Mouse (Mus musculus): ENCODE data around the gene Hcn4.

The Hcn4 gene

DNA sequence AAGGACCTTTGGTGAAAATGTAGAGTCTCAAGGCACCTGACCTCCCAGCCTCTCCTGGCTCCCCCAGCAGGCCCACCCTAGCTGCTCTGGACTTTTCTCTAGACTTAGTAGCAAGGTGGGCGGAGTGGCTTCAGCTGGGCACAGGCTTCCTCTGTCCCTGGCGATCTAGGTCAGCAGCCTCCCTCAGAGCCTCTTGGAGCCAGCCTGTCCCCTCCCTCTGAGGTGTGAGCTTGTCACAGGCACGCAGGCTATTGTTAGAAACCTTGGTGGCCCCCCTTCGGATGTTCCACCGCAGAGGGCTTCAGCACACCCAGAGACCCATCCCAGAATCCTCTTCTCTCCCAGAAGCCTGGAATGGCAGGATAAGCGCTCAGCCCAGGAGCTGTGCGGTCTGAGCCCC lies 24.5 kb downstream of the Hcn4 start:
- DNase-seq (ENCODE audit: low spot score in 2 of 2) = no peak

DNA sequence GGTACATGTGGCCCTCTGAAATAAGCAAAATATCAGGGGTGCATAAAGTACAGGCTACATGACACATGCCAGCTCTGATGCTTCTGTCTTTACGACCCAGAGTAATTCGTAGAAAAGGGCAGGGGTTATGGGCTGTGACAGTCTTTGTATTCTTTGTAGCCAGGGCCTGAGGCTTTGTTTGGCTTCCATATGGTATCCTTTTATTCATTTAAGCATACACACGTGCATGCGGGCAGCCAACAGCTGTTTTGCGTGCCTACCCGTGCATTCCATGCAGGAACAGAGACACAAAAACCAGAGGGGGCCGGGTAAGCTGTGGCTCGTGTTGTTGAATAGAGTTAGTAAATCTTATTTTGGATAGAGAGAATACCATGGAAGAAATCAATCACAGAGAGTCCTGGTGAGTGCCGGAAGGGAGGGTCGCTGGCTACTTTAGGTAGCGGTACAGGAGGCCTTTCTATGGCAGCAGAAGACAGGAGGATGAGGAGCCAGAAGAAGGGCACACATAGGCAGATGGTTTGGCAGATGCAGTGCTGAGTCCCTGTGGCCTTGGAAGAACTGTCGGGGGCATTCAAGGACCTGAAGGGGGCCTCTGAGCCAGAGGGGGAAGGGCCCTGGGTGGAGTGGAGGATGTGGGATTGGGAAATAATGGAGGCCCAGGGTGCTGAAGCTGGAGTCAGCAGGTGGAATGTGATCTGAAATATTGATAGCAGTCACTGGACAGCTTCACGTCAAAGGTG lies 26.5 kb downstream of the Hcn4 start:
- no peak for DNase-seq (ENCODE audit: low spot score in 2 of 2)

DNA sequence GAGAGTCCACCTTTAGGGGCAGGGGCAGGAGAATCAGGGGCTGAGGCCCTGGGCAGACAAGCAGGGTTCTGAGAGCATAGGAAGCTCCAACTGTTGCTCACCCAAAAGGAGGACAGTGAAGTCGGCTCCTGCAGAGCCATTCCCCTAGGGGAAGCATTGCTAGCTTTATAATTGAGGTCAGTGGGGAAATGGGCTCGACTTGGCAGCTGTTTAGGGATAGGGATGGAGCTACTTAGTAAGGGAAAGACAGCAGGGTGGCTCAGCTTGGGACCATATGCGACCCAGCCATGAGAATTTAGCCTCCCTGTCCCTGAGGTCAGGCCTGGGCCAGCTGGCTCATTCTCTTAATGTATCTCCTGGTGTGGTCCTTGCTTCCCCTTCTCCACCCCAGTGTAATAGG lies 31.7 kb downstream of the Hcn4 start:
- no peak for DNase-seq (ENCODE audit: low spot score in 2 of 2)

DNA sequence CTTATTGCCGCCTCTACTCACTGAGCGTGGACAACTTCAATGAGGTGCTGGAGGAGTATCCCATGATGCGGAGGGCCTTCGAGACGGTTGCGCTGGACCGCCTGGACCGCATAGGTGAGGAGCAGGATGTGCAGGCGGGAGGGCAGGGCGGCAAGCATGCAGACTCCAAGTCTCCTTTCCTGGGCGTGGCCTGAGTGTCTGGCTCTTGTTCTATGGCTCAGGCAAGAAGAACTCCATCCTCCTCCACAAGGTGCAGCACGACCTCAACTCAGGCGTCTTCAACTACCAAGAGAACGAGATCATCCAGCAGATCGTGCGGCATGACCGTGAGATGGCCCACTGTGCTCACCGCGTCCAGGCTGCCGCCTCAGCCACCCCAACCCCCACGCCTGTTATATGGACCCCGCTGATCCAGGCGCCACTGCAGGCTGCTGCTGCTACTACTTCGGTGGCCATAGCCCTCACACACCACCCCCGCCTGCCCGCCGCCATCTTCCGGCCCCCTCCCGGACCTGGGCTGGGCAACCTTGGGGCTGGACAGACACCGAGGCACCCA lies 35.9 kb downstream of the Hcn4 start:
- DNase-seq (ENCODE audit: low spot score in 2 of 2) = no peak

DNA sequence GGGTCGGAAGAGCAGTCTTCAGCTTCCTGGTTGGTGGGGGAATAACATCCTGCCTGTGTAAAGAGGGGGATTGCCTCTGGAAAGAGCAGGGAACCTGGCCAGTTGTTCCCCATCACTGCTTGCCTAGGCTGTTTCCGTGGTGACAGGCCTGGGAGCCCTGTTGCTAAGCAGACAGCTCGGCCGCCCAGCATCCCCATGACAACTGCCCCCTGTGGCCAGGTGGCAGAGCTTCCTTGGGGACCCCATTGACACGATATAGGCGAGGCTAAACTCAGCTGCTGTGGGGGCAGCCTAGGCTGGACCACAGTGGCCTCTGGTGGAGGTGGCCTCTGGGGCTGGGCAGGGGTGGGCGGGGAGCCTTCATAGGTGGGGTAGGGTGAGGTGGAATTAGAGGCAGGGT lies 40.6 kb downstream of the Hcn4 start:
- DNase-seq (ENCODE audit: low spot score in 2 of 2) = no peak

DNA sequence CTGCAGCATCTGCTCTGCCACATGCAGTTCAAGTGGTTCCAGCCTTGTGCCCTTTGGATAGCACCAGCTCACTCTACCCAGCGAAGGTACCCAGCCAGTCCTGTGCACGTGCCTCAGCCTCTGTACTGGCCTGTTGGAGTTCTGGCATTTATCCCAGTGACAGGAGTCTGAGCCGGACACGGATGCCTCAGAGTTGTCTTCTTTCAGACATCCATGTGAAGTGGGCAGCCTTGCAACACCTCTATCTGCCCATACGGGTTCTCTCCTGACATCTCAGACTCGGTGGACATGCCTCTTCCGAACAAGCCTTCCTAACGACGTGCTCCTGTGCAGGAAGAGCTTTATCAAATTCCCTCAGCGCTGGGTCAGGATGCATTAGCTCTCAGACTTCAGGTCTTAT lies 47.9 kb downstream of the Hcn4 start:
- DNase-seq (ENCODE audit: low spot score in 2 of 2) = no peak

DNA sequence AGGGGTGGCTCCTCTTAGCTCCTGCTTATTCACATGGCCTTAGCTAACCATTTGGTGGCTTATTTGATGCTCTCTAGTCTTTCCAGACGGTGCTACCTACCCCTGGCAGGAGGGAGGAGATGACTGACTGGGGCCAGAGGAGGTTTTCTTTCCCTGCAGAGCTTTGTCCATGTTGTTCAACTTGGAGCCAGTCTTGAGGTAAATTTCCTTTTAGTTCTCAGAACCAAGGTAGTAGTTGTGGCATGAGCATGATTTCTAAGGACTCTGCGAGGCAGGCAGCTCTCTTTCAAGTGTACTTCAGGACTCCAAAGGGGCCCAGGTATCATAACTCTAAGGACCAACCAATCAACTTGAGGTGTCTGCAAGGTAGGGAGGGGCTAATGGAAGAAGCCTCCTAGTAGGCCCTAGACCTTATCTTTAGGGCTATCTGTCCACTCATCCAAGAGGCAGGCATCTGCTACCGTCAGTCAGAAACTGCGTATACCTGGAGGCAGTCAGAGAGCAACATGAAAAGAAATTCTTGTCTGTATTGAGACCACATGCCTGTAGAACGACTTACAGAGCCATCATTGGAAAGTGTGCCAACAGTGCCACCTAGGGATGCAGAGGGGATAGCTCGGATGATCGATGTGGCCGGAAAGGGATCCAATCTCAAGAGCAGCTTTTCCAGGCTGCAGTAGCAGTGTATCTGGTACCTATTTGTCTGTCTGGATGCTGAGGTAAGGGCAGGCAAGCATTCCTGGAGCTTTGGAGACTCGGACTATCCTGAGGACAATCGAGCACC lies 50.5 kb downstream of the Hcn4 start:
- DNase-seq (ENCODE audit: low spot score in 2 of 2) = peak in 1 of 2 experiments; percentile 45

DNA sequence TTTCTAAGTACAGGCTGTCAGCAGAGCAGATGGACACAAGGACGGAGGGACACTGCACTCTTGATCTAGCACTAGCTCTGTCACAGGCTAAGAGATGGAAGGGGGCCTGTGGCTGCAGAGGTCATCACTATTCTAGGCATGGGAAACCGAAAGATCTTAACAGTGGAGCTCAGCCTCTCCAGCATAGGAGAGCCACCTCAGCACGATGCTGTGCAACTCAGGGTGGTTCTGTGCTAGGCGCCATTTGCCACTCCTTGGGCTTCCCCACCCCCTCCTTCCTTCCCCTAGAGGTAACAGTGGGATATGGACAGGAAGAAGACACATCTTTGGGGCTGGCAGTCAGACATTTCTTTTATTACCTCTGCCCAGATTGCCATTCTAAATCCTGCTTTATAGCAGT lies 51.1 kb downstream of the Hcn4 start:
- DNase-seq (ENCODE audit: low spot score in 2 of 2) = no peak

DNA sequence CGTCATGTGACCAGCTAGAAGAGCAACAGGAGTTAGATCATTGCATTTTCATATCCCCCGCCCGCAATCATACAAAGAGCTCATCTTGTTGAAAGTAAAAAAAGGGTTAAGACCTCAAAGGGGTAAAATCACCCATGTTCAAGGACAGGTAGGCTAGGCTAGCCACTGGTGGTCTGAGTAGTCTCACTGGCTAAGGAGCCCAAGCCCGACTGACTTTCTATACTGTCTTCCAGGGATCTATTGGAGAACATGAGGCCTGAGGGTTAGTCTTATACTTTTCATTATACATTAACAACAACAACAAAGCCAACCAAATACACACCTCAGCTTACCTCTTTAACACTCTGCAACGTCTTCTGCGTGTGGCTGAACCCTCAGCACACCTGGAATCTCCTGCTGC lies 52.2 kb downstream of the Hcn4 start:
- no peak for DNase-seq (ENCODE audit: low spot score in 2 of 2)

DNA sequence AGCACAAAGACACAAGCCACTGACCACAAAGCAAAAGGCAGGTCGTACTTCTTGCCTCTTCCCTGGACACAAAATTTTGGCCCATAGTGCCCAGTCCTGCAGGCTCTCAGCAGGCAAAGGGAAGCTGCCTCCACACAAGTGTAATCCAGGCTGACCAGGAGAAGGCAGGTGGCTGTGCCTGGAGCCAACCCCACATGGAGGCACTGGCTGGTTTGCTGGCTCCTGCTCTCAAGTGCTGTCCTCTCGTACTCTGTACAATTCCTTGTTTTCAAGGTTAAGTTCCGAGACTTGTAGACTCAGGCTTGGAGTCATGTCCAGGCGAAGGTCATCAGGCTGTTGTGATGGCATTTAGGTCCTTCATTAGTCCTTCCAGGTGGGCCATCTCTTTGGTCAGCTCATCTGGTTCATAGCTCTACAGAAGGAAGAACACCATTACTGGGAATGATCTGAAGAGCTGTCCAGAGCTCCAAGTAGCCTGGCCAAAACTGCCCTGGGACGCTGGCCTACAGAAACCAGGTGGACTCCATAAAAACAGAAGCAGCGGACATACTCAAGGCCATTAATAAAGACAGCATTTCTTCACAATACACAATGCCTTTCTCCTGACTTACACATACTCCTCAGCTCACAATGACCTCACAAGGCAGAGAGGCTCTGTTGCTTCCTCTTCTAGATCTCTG lies 53.9 kb downstream of the Hcn4 start:
- no peak for DNase-seq (ENCODE audit: low spot score in 2 of 2)

DNA sequence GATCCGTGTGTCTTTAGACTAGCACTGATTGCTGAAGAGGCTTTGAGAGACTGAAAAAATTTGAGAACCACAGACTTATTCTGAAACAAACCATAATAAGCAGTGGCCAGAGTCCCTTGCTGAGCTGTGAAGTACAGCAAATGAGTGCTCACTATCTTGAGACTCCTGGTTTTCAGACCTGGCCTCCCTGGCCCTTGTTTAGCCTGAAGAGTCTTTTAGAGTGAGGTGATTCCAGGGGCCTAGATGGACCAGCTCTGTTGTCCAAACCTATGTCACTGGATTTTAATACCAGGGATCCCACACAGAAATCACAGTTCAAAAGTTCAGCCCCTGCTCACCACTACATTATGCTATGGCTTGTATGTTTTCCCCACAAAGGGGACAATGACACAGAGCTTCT lies 56.6 kb downstream of the Hcn4 start:
- no peak for DNase-seq (ENCODE audit: low spot score in 2 of 2)

DNA sequence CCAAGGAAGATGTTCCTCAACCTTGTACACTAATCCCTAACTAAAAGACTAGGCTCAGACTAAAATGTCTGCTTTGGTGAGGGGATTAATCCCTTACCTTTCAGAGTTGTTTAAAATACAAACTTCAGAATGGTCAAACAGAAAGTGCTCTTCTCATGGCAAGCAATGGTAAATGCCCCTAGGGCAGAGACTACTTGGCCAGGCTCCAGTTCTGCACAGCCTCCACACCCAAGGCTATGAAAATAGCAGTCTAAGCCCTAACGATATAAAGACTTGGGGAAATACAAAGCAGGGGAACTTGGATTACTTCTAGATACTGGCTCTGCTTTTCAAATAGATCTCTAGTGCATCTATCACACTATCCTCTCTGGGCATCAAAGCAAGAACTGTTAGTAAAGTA lies 59.5 kb downstream of the Hcn4 start:
- no peak for DNase-seq (ENCODE audit: low spot score in 2 of 2)

DNA sequence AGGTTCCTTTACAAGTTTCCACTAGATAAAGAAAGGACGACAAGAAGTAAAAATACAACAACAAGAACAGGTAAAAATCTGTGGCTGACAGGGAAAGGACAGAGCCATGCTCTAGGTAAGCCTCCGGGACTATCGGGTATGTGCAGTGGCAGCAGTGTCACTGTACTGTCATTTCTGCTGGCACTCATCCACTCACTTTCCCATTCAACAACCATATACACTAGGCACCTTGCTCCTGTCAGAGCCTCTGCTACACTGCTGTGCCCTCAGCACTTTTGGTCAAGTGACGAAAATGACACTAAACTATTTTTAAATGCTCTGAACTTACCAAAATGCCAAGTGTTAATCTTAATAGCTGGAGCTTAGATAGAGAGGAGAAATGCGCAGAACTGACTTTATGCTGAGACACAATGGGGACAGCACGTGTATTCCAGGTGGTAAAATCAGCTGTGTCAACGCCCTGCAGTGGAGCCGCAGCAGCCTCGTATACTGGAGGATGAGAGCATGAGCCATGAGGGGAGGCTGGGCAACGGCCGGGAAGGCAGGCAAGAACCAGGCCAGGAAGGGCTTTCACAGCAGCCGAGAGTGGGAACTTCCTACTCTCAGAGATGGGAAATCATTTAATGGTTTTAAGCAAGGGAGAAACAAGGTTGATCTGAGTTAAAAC lies 66.7 kb downstream of the Hcn4 start:
- DNase-seq (ENCODE audit: low spot score in 2 of 2) = no peak

DNA sequence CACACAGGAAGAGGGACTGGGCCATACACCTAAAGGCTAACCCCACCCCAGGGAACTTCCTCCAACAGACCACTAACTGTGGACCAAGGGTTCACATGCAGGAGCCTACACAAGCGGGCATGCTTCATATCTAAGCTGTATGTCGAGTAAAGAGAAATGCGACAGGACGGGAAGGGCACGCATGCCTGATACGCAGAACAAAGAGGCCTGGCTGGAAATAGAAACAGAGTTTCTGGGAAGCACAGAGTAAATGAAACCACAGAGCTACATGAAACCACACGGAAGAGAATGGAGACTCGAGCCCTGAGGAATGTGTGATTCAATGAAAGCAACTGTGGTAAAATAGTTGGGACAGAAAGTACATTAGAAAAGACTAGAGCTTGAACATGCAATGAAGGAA lies 67.7 kb downstream of the Hcn4 start:
- DNase-seq (ENCODE audit: low spot score in 2 of 2) = no peak

DNA sequence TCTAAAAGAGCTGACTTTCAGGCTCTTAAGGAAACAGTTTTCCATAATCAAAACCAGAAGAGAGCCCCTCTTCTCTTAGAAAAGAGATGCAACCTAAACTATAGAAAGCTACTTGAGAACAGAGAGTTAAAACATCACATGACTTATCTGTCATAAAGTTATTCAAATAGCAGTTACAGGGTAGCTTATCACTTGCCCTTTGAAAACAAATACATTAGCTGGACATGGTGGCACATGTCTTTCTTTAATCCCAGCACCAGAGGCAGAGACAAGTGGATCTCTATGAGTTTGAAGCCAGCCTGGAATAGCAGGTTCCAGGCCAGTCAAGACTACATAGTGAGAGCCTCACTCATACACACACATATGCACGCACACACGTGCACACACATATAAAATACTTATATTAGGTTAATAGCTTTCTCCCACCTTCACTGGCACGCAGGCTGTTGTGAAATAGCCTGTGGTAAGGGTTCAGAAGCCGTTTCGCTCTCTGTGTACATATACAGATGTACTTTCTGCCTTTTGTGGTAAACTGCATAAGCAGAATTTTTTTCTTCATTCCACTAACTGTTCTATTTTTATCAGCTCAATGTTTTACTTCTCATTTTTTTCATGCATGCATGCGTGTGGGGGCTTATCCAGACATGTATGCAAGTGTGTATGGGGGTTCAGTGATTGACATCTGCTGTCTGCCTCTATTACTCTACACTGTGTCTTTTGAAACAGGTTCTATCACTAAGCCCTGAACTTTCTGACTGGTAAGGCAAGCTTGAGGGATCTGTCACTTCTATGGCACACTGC lies 68.8 kb downstream of the Hcn4 start:
- no peak for DNase-seq (ENCODE audit: low spot score in 2 of 2)

DNA sequence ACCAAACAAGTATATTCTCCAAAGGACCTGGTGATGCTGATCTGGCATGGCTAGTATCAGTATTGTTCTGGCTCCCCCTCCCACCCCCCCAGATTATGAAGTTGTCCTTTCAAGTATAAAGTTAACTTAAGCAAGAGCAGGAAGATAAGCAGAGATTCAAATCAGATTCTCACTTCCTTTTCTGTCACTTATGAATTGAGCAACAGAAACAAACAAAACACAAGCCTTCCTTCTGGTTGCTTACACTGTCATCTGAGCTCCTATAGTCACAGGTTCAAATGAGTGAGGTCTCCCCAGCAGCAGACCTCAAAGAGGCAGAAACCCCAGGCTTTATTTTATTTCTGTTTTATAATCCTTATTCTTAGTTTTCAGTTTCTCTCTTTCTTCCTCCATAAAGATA lies 76.4 kb downstream of the Hcn4 start:
- no peak for DNase-seq (ENCODE audit: low spot score in 2 of 2)

DNA sequence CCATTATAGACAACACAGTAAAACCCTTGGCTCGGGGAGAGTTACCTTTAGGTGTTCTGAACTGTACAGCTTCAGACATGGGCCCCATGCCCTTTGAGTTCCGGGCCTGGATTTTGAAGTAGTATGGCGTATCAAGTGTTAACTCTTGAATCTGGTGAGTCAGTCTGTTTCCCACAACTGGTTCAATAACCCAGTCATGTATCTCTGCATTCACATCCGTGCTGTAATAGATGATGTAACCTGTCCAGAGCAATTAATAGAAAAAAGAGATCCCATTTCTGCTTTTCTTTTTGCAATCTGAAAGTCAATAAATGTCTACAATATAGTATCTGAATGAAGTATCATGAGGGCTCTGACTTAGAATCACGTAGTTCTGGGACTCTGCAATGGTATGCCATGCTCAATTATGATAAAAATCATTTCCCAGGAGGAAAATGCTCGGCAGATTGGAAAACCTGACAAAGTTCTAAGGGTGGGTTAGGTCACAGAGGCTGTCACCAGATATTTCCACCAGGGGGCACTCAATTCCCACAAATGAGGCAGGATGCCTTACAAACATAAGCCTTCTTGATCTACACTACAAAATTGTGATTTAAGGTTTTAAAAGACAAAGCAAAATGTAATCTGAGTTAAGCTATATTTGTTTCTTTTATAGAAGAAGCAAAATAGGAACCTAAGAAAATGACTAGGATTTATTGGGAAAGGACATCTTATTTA lies 79.8 kb downstream of the Hcn4 start:
- DNase-seq (ENCODE audit: low spot score in 2 of 2) = peak; percentile 15 to 61
